Mouse (Mus musculus) embryonic facial prominence, embryonic 13.5 days (tissue): ENCODE measurements around the gene Rbm45. TPM values are rescaled to one million over a fixed set of nuclear protein-coding genes. Genes with fewer than 3 reads are reported as not detected.

Source experiments
- ATAC-seq: fragments of 200-750 bp; cut with Nextera tagmentation; 2 replicates; pipeline ENCODE4 v1.8.0; 2017; ENCODE audit warnings: low read depth; ENCODE audit not compliant: insufficient number of reproducible peaks, insufficient read depth, low FRiP score, low TSS enrichment
- H3K27ac ChIP-seq: fragments of 300-500 bp; sonication (generic); 2 replicates; pipeline ENCODE4 v1.5.1; 2015; ENCODE audit warnings: moderate library complexity, mild to moderate bottlenecking, inconsistent platforms
- H3K27me3 ChIP-seq: fragments of 300-500 bp; sonication (generic); 2 replicates; pipeline ENCODE4 v1.6.1; 2015; ENCODE audit warnings: mild to moderate bottlenecking, inconsistent platforms
- H3K36me3 ChIP-seq: fragments of 300-500 bp; sonication (generic); 2 replicates; pipeline ENCODE4 v1.6.1; 2015; ENCODE audit warnings: mild to moderate bottlenecking, inconsistent platforms
- H3K4me1 ChIP-seq: fragments of 300-500 bp; sonication (generic); 2 replicates; pipeline ENCODE4 v1.6.1; 2015; ENCODE audit warnings: inconsistent platforms
- H3K4me2 ChIP-seq: fragments of 300-500 bp; sonication (generic); 2 replicates; pipeline ENCODE4 v1.6.1; 2015; ENCODE audit warnings: moderate library complexity, mild to moderate bottlenecking, inconsistent platforms
- H3K4me3 ChIP-seq: fragments of 300-500 bp; sonication (generic); 2 replicates; pipeline ENCODE4 v1.5.1; 2015; ENCODE audit warnings: mild to moderate bottlenecking, inconsistent platforms
- H3K9ac ChIP-seq: fragments of 300-500 bp; sonication (generic); 2 replicates; pipeline ENCODE4 v1.6.1; 2015; ENCODE audit warnings: mild to moderate bottlenecking, inconsistent platforms
- H3K9me3 ChIP-seq: fragments of 300-500 bp; sonication (generic); 2 replicates; pipeline ENCODE4 v1.6.1; 2016; ENCODE audit warnings: inconsistent platforms
- WGBS: fragments of 180-500 bp; shearing (Covaris S2); methylation state at CpG from one replicate; pipeline ENCODE4 v1.1.7; 2015; ENCODE audit warnings: mixed read lengths; 5-methylcytosine and 5-hydroxymethylcytosine counted together
- polyA plus RNA-seq: library from polyadenylated mRNA; unstranded; fragments of >200 nt; fragmentation: Nextera tagmentation; extraction: Ambion mirVana; gene quantifications from 2 replicates; pipeline ENCODE4 v1.2.1, GENCODE M21; 2015

The Rbm45 gene
- polyA plus RNA-seq, 1 experiment from 2014 or later = 18.0 TPM

GRCm38 (mm10) chr2:76429318-76429717, 59.5 kb downstream of the Rbm45 start:
- Histone ChIP-seq H3K9ac (no peak overlapping the region), H3K9me3 (no peaks in the 10 kb centered on the region), H3K27me3 (no peaks in the 10 kb centered on the region), H3K36me3 (no peaks in the 10 kb centered on the region), H3K4me3 (no peak overlapping the region), H3K4me1 (no peaks in the 10 kb centered on the region), H3K4me2 (no peak overlapping the region), H3K27ac (no peak overlapping the region)
- no peak for ATAC-seq
- WGBS = 33% methylated on average over 3 of the region's 3 CpGs

DNA sequence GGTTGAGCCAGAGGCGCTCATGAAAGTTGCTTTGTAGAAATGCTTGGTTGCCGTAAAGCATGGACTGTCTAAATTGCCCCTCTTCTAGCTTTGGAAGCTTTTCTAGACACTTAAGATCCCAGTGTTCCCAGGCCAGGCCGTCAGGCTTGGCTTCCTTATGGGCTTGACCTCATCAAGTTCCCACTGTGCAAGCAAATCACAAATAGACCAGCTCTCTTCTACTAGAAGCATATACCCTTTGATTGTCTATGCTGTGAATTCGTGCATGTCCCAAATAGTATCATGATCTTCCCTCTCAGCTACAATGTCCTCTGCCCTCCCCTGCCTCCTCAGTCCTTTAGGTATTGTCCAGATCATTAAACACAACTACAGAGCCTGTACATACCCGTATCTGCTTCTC, 60.1 kb downstream of the Rbm45 start:
- Histone ChIP-seq H3K9me3 (no peaks in the 10 kb centered on the region), H3K4me3 (no peak overlapping the region), H3K27me3 (no peaks in the 10 kb centered on the region), H3K36me3 (no peaks in the 10 kb centered on the region), H3K9ac (no peak overlapping the region), H3K4me2 (no peak overlapping the region), H3K4me1 (no peaks in the 10 kb centered on the region), H3K27ac (no peak overlapping the region)
- WGBS = 77% methylated on average over 5 of the region's 5 CpGs
- no peak for ATAC-seq

DNA sequence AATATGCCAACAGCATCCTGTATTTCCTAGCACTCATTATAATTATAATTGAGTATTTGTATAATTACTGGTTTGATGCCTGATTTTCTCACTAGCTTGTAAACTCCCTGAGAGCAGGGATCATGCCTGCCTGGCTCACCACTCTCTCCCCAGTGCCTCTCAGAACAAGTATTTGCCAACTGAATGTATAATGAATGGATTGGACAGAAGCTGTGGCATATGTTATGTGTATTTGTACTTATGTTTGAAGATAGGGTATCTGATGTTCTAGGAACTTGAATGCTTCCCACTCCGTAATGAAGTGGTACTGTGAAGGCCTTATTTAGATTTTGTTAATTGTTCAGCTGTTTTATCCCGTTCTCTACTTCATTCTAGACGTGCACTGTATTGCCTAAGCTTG, 60.8 kb downstream of the Rbm45 start:
- Histone ChIP-seq H3K36me3 (no peaks in the 10 kb centered on the region), H3K9me3 (no peaks in the 10 kb centered on the region), H3K4me3 (no peak overlapping the region), H3K9ac (no peak overlapping the region), H3K4me2 (no peak overlapping the region), H3K27me3 (no peaks in the 10 kb centered on the region), H3K27ac (no peak overlapping the region), H3K4me1 (no peaks in the 10 kb centered on the region)
- ATAC-seq = no peak
- WGBS = 89% methylated on average over 3 of the region's 3 CpGs

Other genes with a start within 250 kb of the Rbm45 start
- 0.28 and 0.32 TPM in 2 replicates for gene Pde11a, start 31.2 kb upstream of the Rbm45 start, polyA plus RNA-seq
- not detected in 2 replicates for gene Cyct, start 9.5 kb upstream of the Rbm45 start, polyA plus RNA-seq
- gene Osbpl6, start 36.5 kb downstream of the Rbm45 start, polyA plus RNA-seq = 16.5 and 18.6 TPM in 2 replicates